Mouse (Mus musculus): Measurements from ENCODE around the gene Usp43. TPM values are rescaled to one million over a fixed set of nuclear protein-coding genes. Genes with fewer than 3 reads are reported as not detected.
A peak's percentile ranks its signal among the peaks of the same experiment; 100 is the strongest.

The Usp43 gene
- not detected for polyA plus RNA-seq (2017; shearing (Covaris generic))

- no peak for ATAC-seq
Observed at GRCm38 (mm10) chr11:67921827-67922754, at the start of gene Usp43. Gene Usp43 (minus strand): TSS chr11:67922153.

GRCm38 (mm10) chr11:67967831-67968230, 45.9 kb upstream of the Usp43 start:
- ATAC-seq: no peak

DNA sequence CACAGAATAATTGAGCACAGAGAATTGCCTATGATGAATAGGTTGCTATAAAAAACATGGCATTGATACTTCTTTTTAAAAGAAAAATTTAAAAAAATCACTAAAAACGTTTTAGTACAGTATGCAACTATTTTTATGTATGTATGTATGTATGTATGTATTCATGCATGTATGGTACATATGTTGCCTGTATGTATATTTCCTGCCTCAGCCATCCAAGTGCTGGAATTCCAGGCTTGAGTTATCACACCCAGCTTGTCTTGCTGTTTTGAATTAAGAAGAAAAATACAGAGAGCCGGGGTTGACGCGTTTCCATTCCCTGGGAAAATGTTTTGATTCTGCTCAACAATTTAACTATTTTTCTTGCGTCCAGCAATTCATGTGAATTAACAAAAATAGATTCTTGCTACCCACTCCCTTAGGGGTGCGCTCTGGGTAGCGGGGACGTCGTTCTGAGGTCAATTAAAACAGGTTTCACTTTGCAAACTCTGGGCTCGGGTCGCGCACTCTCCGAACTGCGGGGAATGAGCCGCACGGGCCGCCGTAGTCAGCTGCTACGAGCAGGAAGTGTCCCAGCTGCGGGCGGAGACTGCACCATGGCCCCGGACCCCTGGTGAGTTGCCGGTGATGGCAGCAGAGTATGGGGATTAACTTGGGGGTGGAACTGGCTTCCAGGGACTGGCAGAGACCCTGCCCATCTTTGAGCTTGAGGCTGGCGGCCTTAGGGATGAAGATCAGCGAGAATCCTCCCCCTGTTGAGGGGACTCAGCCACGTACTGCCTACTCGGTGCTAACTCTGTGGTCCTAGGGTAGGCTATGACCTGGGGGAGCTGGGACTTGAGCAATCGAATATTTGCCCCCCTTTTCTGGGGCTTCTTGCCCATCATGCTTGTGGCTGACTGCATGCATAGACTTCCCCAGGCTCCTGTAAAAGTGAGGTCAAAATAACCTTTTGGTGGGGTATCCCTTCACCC, 44.2 kb upstream of the Usp43 start, which contains the start of gene Stx8:
Stx8 (plus strand) TSS at position 289 of the 974 bp plus-strand sequence.
- ATAC-seq: peak; percentile 91

DNA sequence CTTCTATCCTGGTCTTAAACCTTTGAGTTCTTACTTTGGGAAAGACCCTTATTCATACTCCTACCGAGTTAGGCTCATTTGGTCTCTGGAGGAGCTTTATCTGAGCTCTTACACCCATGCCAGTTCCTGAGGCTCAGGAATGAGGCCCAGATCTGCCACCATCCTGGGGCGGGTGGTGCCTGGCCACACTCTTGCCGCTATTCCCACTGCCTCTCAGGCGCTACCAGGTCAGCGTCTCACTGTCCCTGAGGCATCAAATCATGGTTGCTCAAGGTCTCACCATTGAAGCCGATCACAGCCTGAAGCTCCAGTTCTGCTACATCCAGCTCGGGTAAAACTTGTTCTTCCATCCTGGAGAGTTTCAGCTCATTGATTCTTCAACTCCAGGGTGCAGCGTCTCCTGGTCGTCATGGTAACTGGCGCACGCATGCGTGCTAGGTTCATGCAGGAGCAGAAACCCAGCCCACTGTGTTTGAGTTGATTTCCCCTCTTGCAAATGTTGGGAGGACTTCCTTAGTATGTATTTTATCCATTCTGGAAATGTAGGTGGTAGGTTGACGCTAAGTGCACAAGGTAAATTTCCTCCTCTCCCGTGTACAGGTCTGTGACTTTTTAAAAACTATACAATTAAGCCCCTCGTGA, 43.4 kb upstream of the Usp43 start, which contains the start of gene Cfap52:
Cfap52 (minus strand) TSS at position 410 of the 642 bp plus-strand sequence.
- ATAC-seq: peak; percentile 42

DNA sequence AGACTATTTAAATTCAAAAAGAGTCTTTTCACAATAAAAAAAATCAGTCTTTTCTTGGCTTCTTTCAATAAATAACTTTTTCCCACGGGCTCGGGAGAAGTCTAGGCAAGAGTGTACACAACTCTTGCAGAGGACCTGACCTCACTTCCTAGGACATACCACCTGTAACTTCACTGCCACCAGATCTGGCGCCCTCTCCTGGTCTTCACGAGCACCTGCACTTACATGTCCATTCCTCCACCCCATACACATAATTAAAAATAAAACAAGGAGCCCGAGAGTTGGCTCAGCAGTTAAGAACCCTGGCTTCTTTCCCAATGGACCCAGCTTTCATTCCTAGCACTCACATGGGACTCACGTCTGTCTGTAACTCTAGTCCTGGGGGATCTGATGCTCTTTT, 42.2 kb upstream of the Usp43 start:
- ATAC-seq: no peak

GRCm38 (mm10) chr11:67954413-67954812, 32.5 kb upstream of the Usp43 start:
- no peak for ATAC-seq

GRCm38 (mm10) chr11:67953604-67954003, 31.7 kb upstream of the Usp43 start:
- ATAC-seq: no peak

DNA sequence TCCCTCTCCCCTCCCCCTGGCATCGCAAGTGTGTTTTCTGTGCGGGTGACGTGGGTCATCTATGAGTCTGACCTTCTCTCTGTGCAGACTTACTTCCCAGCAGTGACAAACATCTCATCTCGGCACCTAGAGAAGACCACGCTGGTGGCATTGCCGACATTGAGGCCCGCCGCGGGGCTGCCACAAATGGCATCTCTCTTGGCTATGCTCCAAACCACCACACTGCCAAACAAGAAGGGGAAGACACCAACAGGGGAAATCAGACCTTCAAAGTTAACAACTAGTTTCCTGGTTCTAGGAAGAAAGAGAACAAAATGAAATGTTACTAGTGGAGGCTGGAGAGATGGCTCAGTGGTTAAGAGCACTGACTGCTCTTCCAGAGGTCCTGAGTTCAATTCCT, 27.5 kb upstream of the Usp43 start:
- no peak for ATAC-seq

- no peak for ATAC-seq
Observed at GRCm38 (mm10) chr11:67948229-67948628, 26.3 kb upstream of the Usp43 start.

- ATAC-seq: no peak
Observed at GRCm38 (mm10) chr11:67932156-67932555, 10.2 kb upstream of the Usp43 start.

DNA sequence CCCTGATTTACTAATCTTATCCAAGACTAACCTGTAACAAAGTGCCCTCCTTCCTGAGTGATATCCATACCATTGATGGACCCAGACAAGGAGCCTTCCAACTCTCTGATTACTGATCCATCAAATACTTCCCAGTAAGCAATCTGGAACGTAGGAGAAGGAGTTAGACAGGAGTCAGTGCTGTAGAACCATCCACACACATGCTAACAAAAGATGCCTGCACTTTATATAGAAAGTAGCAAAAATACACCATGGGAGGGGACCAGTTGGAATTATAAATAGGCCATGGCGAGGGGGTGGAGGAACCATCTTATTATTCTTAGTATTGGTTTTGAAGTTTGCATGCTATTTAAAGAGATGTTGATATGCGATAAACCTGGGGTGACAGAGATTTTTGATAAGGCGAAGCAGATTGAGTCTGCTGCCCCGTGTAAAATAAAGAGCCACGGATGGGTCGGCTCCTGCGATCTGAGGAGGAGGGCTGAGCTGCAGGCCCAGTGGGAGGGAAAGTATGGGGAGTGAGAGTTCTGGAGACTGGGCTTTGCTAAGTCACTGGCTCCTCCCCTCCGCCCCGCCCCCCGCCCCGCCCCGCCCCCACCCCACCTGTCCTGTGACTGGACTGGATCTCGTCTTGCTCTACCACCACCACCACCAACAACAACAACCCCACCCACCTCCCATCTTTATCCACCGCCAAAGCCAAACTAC, 4.5 kb upstream of the Usp43 start:
- no peak for ATAC-seq

DNA sequence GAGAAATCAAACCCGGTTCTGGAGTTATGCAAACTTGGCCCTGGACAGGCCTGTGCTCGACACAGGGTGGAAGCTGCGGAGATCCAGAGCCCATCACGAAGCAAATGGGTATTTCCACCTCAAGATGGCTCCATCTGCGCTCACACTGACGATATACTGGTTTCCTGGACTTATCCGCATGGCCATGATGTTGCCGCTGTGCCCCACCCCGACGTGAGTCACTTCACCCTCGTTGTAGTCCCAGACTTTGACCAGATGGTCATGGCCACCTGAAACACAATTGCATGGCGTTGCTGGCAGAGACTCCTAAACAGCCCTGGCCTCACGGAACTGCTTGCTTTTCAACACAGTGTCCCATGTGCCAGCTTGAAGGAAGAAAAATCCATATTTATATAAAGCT, 3.0 kb upstream of the Usp43 start:
- no peak for ATAC-seq

GRCm38 (mm10) chr11:67923720-67924119, 1.8 kb upstream of the Usp43 start:
- no peak for ATAC-seq

DNA sequence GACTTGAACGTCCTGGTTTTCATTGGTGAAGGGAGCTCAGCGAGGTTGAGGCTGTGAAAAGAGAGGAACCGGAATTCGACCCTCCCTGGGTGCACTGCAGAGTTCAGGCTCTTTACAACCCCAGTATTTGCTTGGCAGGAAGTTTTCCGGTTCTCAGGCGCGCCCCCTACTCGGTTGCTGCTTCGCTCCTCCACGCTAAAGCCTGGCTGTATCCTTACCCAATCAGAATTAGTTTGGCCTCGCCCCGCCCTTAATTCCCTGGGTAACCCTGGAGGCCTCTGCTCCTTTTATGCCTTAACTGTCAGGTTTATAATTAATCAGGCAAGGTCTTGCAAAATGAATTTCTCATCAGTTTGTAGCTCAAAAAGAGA, 787 bp upstream of the Usp43 start:
- no peak for ATAC-seq

GRCm38 (mm10) chr11:67921091-67921826, 694 bp downstream of the Usp43 start:
- ATAC-seq: no peak

DNA sequence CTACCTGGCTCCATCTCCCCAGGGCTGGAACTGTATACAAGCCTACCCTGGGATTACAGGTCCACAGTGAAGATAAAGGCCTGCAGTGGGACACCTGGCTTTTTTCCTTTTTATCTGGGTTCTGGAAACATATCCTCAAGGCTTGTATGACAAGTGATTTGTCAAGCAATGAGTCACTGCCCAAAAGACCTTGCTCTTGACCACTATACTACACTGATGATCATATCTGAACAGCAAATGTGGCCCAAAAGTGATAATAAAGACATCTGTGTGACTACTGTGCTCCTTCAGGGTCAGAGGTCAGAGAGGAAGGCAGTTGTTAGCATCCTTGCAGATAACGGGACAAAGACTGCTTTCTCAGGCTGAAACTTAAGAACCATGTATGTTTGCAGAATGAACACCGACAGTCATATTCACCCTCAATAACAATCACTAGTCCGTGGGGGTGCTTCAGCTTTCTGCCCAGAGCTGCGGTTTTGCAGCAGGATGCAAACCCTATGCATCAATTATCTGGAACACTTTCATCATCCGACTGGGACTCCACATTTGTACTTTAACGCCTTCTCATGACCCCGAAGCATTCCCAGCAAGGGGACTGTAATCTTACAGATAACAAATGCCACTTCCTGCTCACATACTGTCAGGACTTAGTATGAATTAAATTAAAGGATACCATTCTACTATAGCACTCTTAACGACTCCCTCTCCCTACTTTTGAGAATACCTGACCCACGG, 1.6 kb downstream of the Usp43 start:
- ATAC-seq: no peak

GRCm38 (mm10) chr11:67919593-67919992, 2.4 kb downstream of the Usp43 start:
- no peak for ATAC-seq

DNA sequence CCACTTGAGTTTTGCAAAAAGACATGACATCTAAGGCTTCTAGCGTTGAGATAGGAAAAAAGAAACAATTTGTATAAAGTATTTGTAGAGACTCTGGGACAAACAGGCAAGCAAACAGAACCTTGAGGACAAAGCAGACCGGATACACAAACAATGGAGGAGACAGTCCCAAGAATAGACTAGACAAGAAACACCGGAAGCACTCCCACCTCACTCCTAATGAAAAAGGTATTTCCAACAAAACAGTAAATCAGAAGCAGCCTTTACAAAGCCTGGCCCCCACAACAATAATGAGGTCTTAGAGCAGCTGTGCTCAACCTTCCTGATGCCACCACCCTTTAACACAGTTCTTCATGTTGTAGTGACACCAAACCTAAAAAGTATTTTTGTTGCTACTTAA, 4.8 kb downstream of the Usp43 start:
- ATAC-seq: no peak

DNA sequence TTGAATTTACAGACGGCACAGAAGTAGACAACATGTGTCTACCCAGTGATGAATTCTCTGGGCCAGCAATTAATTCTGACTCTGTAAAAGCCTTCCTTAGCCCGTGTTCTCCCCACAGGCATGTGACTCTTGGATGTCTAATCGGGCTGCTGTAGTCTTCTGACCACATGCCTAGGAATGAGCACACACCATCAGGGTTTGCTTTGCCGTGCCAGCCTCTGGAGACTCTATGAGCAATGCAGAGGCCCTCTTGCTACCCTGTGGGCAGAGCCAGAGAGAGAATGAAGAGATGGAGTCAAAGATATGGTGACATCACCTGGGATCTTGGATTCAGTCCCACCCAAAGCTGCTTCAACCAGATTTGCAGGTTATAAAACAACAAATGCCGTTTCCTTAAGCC, 10.9 kb downstream of the Usp43 start:
- ATAC-seq: no peak

DNA sequence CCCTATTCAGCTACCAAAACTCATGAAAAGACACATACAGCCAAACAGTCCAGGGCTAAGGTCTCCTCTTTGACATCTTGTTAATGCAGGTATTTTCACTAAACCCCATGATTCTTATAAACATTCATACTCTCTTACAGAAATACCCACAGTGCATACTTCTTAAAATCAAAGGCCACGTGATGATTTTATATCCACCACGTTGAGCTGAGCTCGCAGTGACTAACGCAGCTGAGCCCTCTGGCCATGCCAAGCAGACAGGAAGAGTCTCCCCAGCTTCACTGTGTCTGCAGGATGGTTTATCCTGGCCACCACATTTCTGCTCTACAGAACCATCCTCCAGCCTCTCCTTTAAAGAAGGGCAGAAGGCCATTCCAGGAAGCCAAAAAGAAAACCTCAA, 18.2 kb downstream of the Usp43 start:
- no peak for ATAC-seq
